Mouse (Mus musculus) olfactory bulb, adult 2 months (tissue): ENCODE data around the gene Cd38.

Experiments used
- CTCF ChIP-seq: fragments of 200-500 bp; IDR thresholded peaks from 2 replicates; pipeline ENCODE4 v1.5.1; 2012; ENCODE audit warnings: low read depth, mild to moderate bottlenecking, low read length, moderate library complexity; ENCODE audit not compliant: insufficient read depth
- POLR2A ChIP-seq: fragments of 200-500 bp; IDR thresholded peaks from 2 replicates; pipeline ENCODE4 v1.6.1; 2012; ENCODE audit warnings: mild to moderate bottlenecking, low read depth, low read length, moderate library complexity; ENCODE audit not compliant: insufficient read depth

GRCm38 (mm10) chr5:43859663-43860062 is 8.7 kb upstream of the Cd38 start:
- no peak for TF ChIP-seq CTCF
- TF ChIP-seq POLR2A: no peak
